Comparison of ENCODE assay signal across 30 mouse cellular contexts in genomic region chr5:144931841-144932240, GRCm38 (mm10). TPM values are rescaled to one million over a fixed set of nuclear protein-coding genes. Genes with fewer than 3 reads are reported as not detected.
A peak's percentile ranks its signal among the peaks of the same experiment; 100 is the strongest.
DNase-seq lines count a peak whose midpoint lies in the region; ATAC-seq lines count a peak whose summit lies in the region.
"Had no signal": no experiment of that assay in that cellular context is flagged by ENCODE, and none has a peak within 500 bp of the region (broad histone marks: within the 10 kb centered on the region; RNA-seq: fewer than 3 reads in every experiment).

No protein-coding gene starts in this region.

- peaks cover 38% of the 10 kb centered on the region for H3K4me1 ChIP-seq in kidney, embryonic 16.5 days (ENCODE audit: insufficient read depth, low read length)
- H3K4me1 ChIP-seq in brown adipose tissue, adult 24 weeks (ENCODE audit: control insufficient read depth, insufficient read depth, insufficient read length, low read length), result peaks cover 40% of the 10 kb centered on the region

- no peak overlapping the region for H3K9ac ChIP-seq in kidney, embryonic 16.5 days (replicated peaks; ENCODE audit: low read length)
- H3K9ac ChIP-seq: embryonic facial prominence, embryonic 13.5 days; forebrain, postnatal 0 days; heart, embryonic 15.5 days; limb, embryonic 13.5 days; liver, embryonic 13.5 days had no signal

- H3K36me3 ChIP-seq in kidney, embryonic 16.5 days (ENCODE audit: insufficient read depth, low read length), result no peaks in the 10 kb centered on the region
- H3K36me3 ChIP-seq: embryonic facial prominence, embryonic 13.5 days; heart, embryonic 10.5 days; heart, embryonic 15.5 days; limb, embryonic 13.5 days; liver, embryonic 13.5 days had no signal

- H3K27ac ChIP-seq in kidney, embryonic 16.5 days (ENCODE audit: low read length), result no peak overlapping the region
- H3K27ac ChIP-seq in brown adipose tissue, adult 24 weeks (replicated peaks; ENCODE audit: low read depth, low read length), result peak overlapping the region; percentile 37
- H3K27ac ChIP-seq: embryonic facial prominence, embryonic 13.5 days; heart, embryonic 10.5 days; heart, embryonic 15.5 days; left cerebral cortex, adult 2 months; limb, embryonic 13.5 days; liver, embryonic 13.5 days had no signal

- no peaks in the 10 kb centered on the region for H3K27me3 ChIP-seq in kidney, embryonic 16.5 days (ENCODE audit: insufficient read depth, low read length)
- H3K27me3 ChIP-seq: embryonic facial prominence, embryonic 13.5 days; heart, embryonic 15.5 days; limb, embryonic 13.5 days; liver, embryonic 13.5 days had no signal

- H3K4me2 ChIP-seq in kidney, embryonic 16.5 days (replicated peaks; ENCODE audit: low read depth, low read length), result no peak overlapping the region
- H3K4me2 ChIP-seq: embryonic facial prominence, embryonic 13.5 days; heart, embryonic 15.5 days; limb, embryonic 13.5 days; liver, embryonic 13.5 days; midbrain, embryonic 11.5 days had no signal

- intact Hi-C loops in left cerebral cortex, postnatal 10 days (cut with DNase I), result no loop called here

- WGBS in kidney, embryonic 16.5 days, result 62% methylated on average over 5 of the region's 5 CpGs

- ATAC-seq in kidney, embryonic 16.5 days (ENCODE audit: low FRiP score, low TSS enrichment), result no peak
- no peak for ATAC-seq in megakaryocyte-erythroid progenitor cell, adult 5-6 weeks (replicated peaks; ENCODE audit: low FRiP score, low TSS enrichment, poor library complexity, severe bottlenecking)
- ATAC-seq: CD4-positive, CD25-positive, alpha-beta regulatory T cell, adult 4 months; forebrain, postnatal 0 days; hindbrain, embryonic 16.5 days; midbrain, embryonic 16.5 days had no signal

- H3K4me3 ChIP-seq in kidney, embryonic 16.5 days (ENCODE audit: low read length), result no peak overlapping the region
- H3K4me3 ChIP-seq in brown adipose tissue, adult 24 weeks (ENCODE audit: insufficient read depth, low read depth, low read length), result no peak overlapping the region
- H3K4me3 ChIP-seq: embryonic facial prominence, embryonic 13.5 days; erythroblast, embryonic 14.5 days; heart, embryonic 10.5 days; heart, embryonic 15.5 days; left cerebral cortex, adult 2 months; limb, embryonic 13.5 days; liver, embryonic 13.5 days had no signal

- H3K9me3 ChIP-seq in kidney, embryonic 16.5 days (ENCODE audit: low read length), result no peaks in the 10 kb centered on the region
- H3K9me3 ChIP-seq: embryonic facial prominence, embryonic 13.5 days; heart, embryonic 10.5 days; heart, embryonic 15.5 days; limb, embryonic 13.5 days; liver, embryonic 13.5 days had no signal

- DNase-seq in kidney, adult 11 months, result peak; percentile 54
- DNase-seq in 416B (ENCODE audit: low read depth) (peak; percentile 34), liver (no peak)
- peak; percentile 53 for DNase-seq in adrenal gland, adult 8-10 months
- DNase-seq in left cerebral cortex, postnatal 10 days (ENCODE audit: extremely low spot score in 1 of 2, low spot score in 2 of 2), result no peak
- DNase-seq: cerebellum, adult 11 months; cerebellum, adult 9-11 months; forebrain, postnatal 0 days; gastrocnemius, postnatal 14 days; heart, adult 11 months; liver, embryonic 13.5 days; lung, adult 2 months; lung, postnatal 10 days; right cerebral cortex, adult 18-20 months; spleen, adult 18-20 months; thymus, adult 2 months; thymus, postnatal 36 days had no signal

RNA-seq across cellular contexts. Expression of gene Smurf1, which starts 33.8 kb away (rescaled TPM):
- 9.5 and 14.0 TPM in 2 replicates for polyA plus RNA-seq in kidney, embryonic 16.5 days (2015; fragmentation: Nextera tagmentation; extraction: Ambion mirVana)
- 10 to 100 TPM; 20.3 to 25.8 (median 22.7) TPM for total RNA-seq in adrenal gland, adult 8-10 months (2022)
- 12.2 and 15.7 TPM in 2 replicates for polyA plus RNA-seq in brown adipose tissue, adult 24 weeks (2012; ENCODE audit: insufficient read depth, insufficient read length, missing spikeins)
- 1.9 and 4.1 TPM in 2 replicates for total RNA-seq in megakaryocyte-erythroid progenitor cell, adult 5-6 weeks (2014; fragmentation: Nextera tagmentation)
- 1.0 and 5.1 TPM in 2 replicates for total RNA-seq in megakaryocyte-erythroid progenitor cell, adult 5-6 weeks (2017)
- 10 to 100 TPM; 39.4 to 40.2 TPM for total RNA-seq in left cerebral cortex, postnatal 10 days (2021)

Comparison
In these comparisons a context has a peak if more than half of its experiments do, and no peak if none do; other contexts are left out.
1. DNase-seq: peak in kidney, adult 11 months (single experiment), 416B (single experiment) and adrenal gland, adult 8-10 months (single experiment); none in liver (single experiment) and left cerebral cortex, postnatal 10 days (0 of 2).